Mouse (Mus musculus) neutrophil, adult 83 days (primary cell): Measurements from ENCODE around the gene C1qtnf1. TPM values are rescaled to one million over a fixed set of nuclear protein-coding genes. Genes with fewer than 3 reads are reported as not detected.

Experiments
- total RNA-seq, 2 experiments: library from RNA; stranded (reverse); gene quantifications; one replicate each; pipeline ENCODE4 v1.2.4; 2023

Gene C1qtnf1
- total RNA-seq: under 1 TPM in 1 of 2 experiments, not detected in 1; 0.22 TPM

DNA sequence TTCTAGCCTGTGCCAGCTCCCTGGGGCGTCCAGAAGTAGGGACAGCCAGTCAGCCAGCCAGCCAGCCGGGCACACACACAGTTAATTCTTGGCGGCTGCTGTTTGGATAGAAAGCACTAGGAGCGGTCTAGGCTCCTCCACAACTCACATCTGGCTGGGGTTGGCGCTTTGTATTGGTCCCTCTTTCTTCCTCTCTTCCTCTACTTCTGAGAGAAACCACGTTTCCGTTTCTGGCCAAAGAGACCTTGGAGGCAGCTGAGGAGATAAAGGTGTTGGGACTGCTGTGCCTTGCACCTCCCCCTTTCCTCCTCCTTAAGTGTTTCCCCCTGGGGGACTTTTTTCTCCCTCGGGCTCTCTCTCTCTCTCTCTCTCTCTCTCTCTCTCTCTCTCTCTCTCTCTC is at the start of gene C1qtnf1:
TSS of gene C1qtnf1 (plus strand) at position 218 of the 400 bp plus-strand sequence.

DNA sequence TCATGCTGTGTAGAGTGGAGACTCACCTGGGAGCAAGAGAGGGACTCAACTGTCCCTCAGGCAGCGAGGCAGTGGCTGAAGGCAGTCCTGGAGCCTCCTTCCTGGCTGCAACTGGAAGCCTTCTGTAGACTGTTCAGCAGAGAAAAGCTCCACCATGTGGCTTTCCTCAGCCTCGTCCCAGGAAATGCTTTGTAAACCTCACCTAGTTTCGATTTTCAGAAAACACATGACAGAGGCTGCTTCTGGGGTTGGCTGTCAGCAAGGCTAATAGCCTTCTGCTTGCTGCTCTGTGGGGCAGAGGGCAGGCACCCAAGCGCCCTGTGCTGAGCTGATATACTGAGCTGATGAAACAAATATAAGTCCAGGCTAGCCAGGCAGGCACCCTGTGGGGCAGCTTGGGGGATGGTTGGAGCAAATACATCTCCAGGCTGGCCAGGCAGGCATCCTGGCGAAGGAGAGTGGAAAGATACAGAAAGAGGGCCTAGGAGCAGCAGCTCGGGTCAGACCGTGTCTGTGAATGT is 26.2 kb upstream of the C1qtnf1 start, which contains the start of gene Lgals3bp:
TSS of gene Lgals3bp (minus strand) at position 333 of the 521 bp plus-strand sequence.

DNA sequence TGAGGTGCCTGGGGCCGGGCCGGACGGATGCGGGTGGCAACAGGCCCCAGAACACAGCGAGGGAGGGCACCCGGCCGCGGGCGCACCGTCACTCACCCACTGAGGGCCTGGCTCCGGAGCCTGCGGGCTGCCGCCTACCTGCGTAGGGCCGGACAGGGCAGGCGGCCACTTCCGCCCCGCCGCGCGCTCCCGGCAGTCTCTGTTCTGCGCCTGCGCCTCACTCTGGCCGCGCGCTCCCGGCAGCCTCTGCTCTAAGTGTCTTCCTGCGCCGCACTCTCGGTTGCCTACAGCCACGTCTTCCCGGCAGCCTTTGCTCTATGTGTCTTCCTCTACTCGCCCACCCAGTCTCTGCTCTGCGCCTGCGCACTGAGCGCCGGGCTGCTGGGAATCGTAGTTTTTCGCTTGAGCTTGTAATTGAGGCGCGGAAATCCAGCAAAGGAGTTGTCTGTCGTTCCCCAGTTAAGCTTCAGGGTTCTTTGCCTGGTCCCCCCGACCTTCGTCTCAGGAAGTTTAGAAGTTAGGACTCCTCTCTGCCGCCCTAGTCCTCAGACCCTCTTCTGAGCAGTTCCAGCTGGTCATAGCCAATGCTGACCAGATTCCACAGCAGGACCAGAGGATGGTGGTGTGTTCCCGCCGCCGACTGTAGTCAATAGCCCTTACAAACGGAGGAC is 9.0 kb upstream of the C1qtnf1 start, which contains the start of gene Cant1:
TSS of gene Cant1 (minus strand) at position 253 of the 671 bp plus-strand sequence.

DNA sequence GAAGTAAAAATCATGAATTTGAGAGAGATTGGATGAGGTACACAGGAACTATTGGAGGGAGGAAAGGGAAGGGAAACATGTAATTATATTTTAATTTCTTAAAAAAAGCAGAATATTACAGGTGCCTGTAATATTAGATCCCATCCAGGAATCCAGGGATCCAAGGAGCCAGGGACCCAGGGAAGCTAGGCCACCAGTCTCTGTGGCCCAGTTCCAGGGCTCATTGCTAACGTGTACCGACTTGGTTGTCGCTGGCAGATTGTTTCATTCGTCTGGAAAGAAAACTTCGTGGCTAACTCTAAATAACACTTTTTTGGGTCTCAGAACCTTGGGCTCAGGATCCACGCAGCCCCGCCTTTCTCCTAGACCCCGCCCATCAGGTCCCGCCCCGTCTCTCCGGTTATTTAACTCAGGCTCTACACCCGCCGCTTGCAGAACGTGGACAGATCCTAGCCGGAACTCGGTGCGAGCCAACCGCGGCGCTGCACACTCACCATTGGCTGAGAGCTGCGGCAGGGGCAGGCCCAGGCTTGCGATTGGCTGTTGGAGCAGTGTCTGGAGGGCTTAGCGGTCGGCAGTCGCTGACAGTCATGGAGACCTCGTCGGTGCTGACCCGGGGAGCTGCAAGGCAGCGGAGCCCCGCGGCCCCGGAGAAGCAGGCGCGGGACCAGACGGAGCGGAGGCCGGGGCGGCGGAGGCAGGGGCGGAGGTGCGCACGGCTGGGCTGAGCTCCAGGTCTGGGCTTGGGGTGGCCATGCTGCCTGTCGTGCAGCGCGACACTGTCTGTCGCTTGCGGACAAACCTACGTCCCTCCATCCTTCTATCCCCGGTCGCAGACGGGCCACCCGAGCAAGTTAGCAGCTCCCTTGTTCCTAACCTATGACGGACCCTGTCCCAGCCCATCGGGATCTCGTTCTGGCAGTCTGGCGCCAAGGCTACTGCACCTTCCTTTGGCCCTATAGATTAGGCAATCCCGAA is 48.7 kb downstream of the C1qtnf1 start, which contains the start of gene Engase:
TSS of gene Engase (plus strand) at position 434 of the 978 bp plus-strand sequence.

Other genes with a start within 250 kb of the C1qtnf1 start
- gene Cyth1, start 179.6 kb upstream of the C1qtnf1 start, total RNA-seq: 10 to 100 TPM; 40.1 to 43.6 TPM
- gene Usp36, start 138.0 kb upstream of the C1qtnf1 start, total RNA-seq: 1 to 10 TPM; 8.6 to 8.9 TPM
- 10 to 100 TPM in 1 of 2 experiments, 1 to 10 TPM in 1; 8.7 to 10.5 TPM for gene Cep295nl, start 85.7 kb upstream of the C1qtnf1 start, total RNA-seq
- 100 to 1,000 TPM; 100 to 115 TPM for gene Timp2, start 72.5 kb upstream of the C1qtnf1 start, total RNA-seq
- 10 to 100 TPM; 20.6 to 23.9 TPM for gene Lgals3bp, start 26.1 kb upstream of the C1qtnf1 start, total RNA-seq
- 10 to 100 TPM; 27.6 to 29.0 TPM for gene Cant1, start 9.1 kb upstream of the C1qtnf1 start, total RNA-seq
- gene Engase, start 48.6 kb downstream of the C1qtnf1 start, total RNA-seq: 1 to 10 TPM; 4.9 to 5.0 TPM